In genomic region chr5:40177982-40178748, GRCm38 (mm10) we compare ENCODE assay signal across 20 mouse cellular contexts.
DNase-seq lines count a peak whose midpoint lies in the region; ATAC-seq lines count a peak whose summit lies in the region.
"Had no signal": no experiment of that assay in that cellular context is flagged by ENCODE, and none has a peak within 500 bp of the region (broad histone marks: within the 10 kb centered on the region; RNA-seq: fewer than 3 reads in every experiment).

No protein-coding gene starts in this region.

- no peak overlapping the region for H3K4me3 ChIP-seq in forebrain, embryonic 15.5 days
- H3K4me3 ChIP-seq in forebrain, embryonic 10.5 days = no peak overlapping the region
- H3K4me3 ChIP-seq: heart, adult 2 months; heart, embryonic 15.5 days; hindbrain, embryonic 13.5 days had no signal

- H3K27me3 ChIP-seq in forebrain, embryonic 15.5 days = no peaks in the 10 kb centered on the region
- no peaks in the 10 kb centered on the region for H3K27me3 ChIP-seq in forebrain, embryonic 10.5 days (ENCODE audit: poor library complexity, severe bottlenecking)
- H3K27me3 ChIP-seq: heart, embryonic 15.5 days; hindbrain, embryonic 13.5 days; Patski had no signal

- no peak overlapping the region for H3K9ac ChIP-seq in forebrain, embryonic 15.5 days (replicated peaks)
- H3K9ac ChIP-seq: heart, embryonic 15.5 days; hindbrain, embryonic 13.5 days had no signal

- H3K9me3 ChIP-seq in forebrain, embryonic 15.5 days = no peaks in the 10 kb centered on the region
- H3K9me3 ChIP-seq in forebrain, embryonic 10.5 days = no peaks in the 10 kb centered on the region
- H3K9me3 ChIP-seq: heart, embryonic 15.5 days; hindbrain, embryonic 13.5 days had no signal

- DNase-seq in embryo, embryonic 10.5 days (ENCODE audit: low spot score) = peak; percentile 4
- no peak for DNase-seq in embryo, embryonic 9.5 days (ENCODE audit: extremely low spot score)
- no peak for DNase-seq in forebrain, embryonic 10.5 days (ENCODE audit: extremely low spot score, low spot score)
- peak; percentile 66 for DNase-seq in brain, embryonic 18.5 days (ENCODE audit: low read depth, low spot score)
- no peak for DNase-seq in spleen, postnatal 36 days (ENCODE audit: low spot score in 2 of 2)
- DNase-seq: adrenal gland, postnatal 10 days; cerebellum, adult 2 months; cerebellum, postnatal 10 days; gastrocnemius, postnatal 10 days; heart, adult 2 months; heart, postnatal 14 days; kidney, adult 11 months; kidney, adult 9 months had no signal

- peak overlapping the region; percentile 66 for H3K27ac ChIP-seq in forebrain, embryonic 15.5 days (replicated peaks)
- H3K27ac ChIP-seq in forebrain, embryonic 10.5 days = no peak overlapping the region
- H3K27ac ChIP-seq: heart, adult 2 months; heart, embryonic 15.5 days; hindbrain, embryonic 13.5 days; hindbrain, postnatal 0 days had no signal

- no peaks in the 10 kb centered on the region for H3K36me3 ChIP-seq in forebrain, embryonic 15.5 days
- no peaks in the 10 kb centered on the region for H3K36me3 ChIP-seq in forebrain, embryonic 10.5 days (replicated peaks)
- H3K36me3 ChIP-seq: heart, embryonic 15.5 days; hindbrain, embryonic 13.5 days had no signal

- 27% methylated on average over 2 of the region's 2 CpGs for WGBS in forebrain, embryonic 15.5 days
- 61% methylated on average over 2 of the region's 2 CpGs for WGBS in forebrain, embryonic 10.5 days

- ATAC-seq in forebrain, embryonic 15.5 days (replicated peaks) = peak; percentile 81
- ATAC-seq in erythroblast, adult 5-6 weeks (replicated peaks; ENCODE audit: low FRiP score, poor library complexity, severe bottlenecking) = no peak
- ATAC-seq: hindbrain, postnatal 0 days; Patski had no signal

- no peak overlapping the region for H3K4me2 ChIP-seq in forebrain, embryonic 15.5 days (replicated peaks)
- H3K4me2 ChIP-seq: heart, embryonic 11.5 days; heart, embryonic 15.5 days; hindbrain, embryonic 13.5 days had no signal

- no peaks in the 10 kb centered on the region for H3K4me1 ChIP-seq in forebrain, embryonic 15.5 days
- H3K4me1 ChIP-seq in forebrain, embryonic 10.5 days = no peaks in the 10 kb centered on the region
- H3K4me1 ChIP-seq: heart, embryonic 15.5 days; hindbrain, embryonic 13.5 days had no signal

Comparison
In these comparisons a context has a peak if more than half of its experiments do, and no peak if none do; other contexts are left out.
1. DNase-seq: peak in embryo, embryonic 10.5 days (single experiment) and brain, embryonic 18.5 days (single experiment); none in embryo, embryonic 9.5 days (single experiment), forebrain, embryonic 10.5 days (single experiment) and spleen, postnatal 36 days (0 of 2).